Mouse (Mus musculus) MEL (cell line): Measurements from ENCODE around the gene Ubb. TPM values are rescaled to one million over a fixed set of nuclear protein-coding genes. Genes with fewer than 3 reads are reported as not detected.
A peak's percentile ranks its signal among the peaks of the same experiment; 100 is the strongest.

ENCODE experiments used
- DNase-seq: peaks from one replicate; pipeline ENCODE4 v3.0.0; 2011; ENCODE audit warnings: low read depth, low spot score
- H3K27ac ChIP-seq: 2 replicates; pipeline ENCODE4 v1.5.1; 2012; ENCODE audit warnings: low read depth, mild to moderate bottlenecking, control low read depth, low read length, moderate library complexity; ENCODE audit not compliant: control insufficient read depth
- H3K27me3 ChIP-seq, 2 experiments: fragments of 150-350 bp in 1 of 2; sonication (generic) in 1 of 2; 2 replicates each; pipeline ENCODE4 v1.6.1; 2012; ENCODE audit warnings: low read length in 2 of 2, mild to moderate bottlenecking in 2 of 2, improper control_type of control experiment in 1 of 2, moderate library complexity in 1 of 2; ENCODE audit not compliant: insufficient read depth in 2 of 2, control insufficient read depth in 1 of 2
- H3K36me3 ChIP-seq, 2 experiments: 2 replicates each; pipeline ENCODE4 v1.6.1; 2012 to 2014; ENCODE audit warnings: low read length in 2 of 2, improper control_type of control experiment in 1 of 2, inconsistent platforms in 1 of 2, mild to moderate bottlenecking in 1 of 2; ENCODE audit not compliant: insufficient read depth in 2 of 2, control insufficient read depth in 1 of 2
- H3K4me1 ChIP-seq, 2 experiments: fragments of 150-350 bp in 1 of 2; sonication (generic) in 1 of 2; 2 replicates each; pipeline ENCODE4 v1.6.1; 2012; ENCODE audit warnings: low read length in 2 of 2, improper control_type of control experiment in 1 of 2, mild to moderate bottlenecking in 1 of 2; ENCODE audit not compliant: insufficient read depth in 2 of 2, control insufficient read depth in 1 of 2
- H3K4me3 ChIP-seq, 2 experiments: fragments of 150-350 bp in 1 of 2; sonication (generic) in 1 of 2; 2 replicates each; pipeline ENCODE4 v1.5.1; 2012; ENCODE audit warnings: low read depth in 2 of 2, low read length in 2 of 2, mild to moderate bottlenecking in 2 of 2, moderate library complexity in 2 of 2, control low read depth in 1 of 2, improper control_type of control experiment in 1 of 2; ENCODE audit not compliant: control insufficient read depth in 1 of 2, insufficient read depth in 1 of 2
- H3K79me2 ChIP-seq: 2 replicates; pipeline ENCODE4 v1.6.1; 2012; ENCODE audit warnings: mild to moderate bottlenecking, low read length, moderate library complexity; ENCODE audit not compliant: control insufficient read depth, poor library complexity, insufficient read depth
- H3K9ac ChIP-seq: 2 replicates; pipeline ENCODE4 v1.6.1; 2012; ENCODE audit warnings: low read depth, mild to moderate bottlenecking, control low read depth, low read length, moderate library complexity; ENCODE audit not compliant: control insufficient read depth, poor library complexity, severe bottlenecking
- H3K9me3 ChIP-seq: fragments of 150-350 bp; sonication (generic); replicated peaks from 2 replicates; pipeline ENCODE4 v1.6.1; 2012; ENCODE audit warnings: mild to moderate bottlenecking, low read length, improper control_type of control experiment, moderate library complexity; ENCODE audit not compliant: insufficient read depth
- BHLHE40 ChIP-seq: IDR thresholded peaks from 2 replicates; pipeline ENCODE4 v1.6.1; 2012; ENCODE audit warnings: low read depth, mild to moderate bottlenecking, inconsistent platforms, low read length, improper control_type of control experiment, borderline replicate concordance
- CTCF ChIP-seq, 3 experiments: IDR thresholded peaks in 2 of 3; conservative IDR thresholded peaks in 1 of 3; 2 replicates each; pipeline ENCODE4 v1.5.1; 2011 to 2012; ENCODE audit warnings: low read length in 3 of 3, low read depth in 2 of 3, mild to moderate bottlenecking in 2 of 3, improper control_type of control experiment in 1 of 3, inconsistent platforms in 1 of 3, mixed read lengths in 1 of 3, moderate library complexity in 1 of 3; ENCODE audit not compliant: control insufficient read depth in 1 of 3, insufficient read depth in 1 of 3, poor library complexity in 1 of 3, severe bottlenecking in 1 of 3
- ELF1 ChIP-seq: IDR thresholded peaks from 2 replicates; pipeline ENCODE4 v1.6.1; 2014; ENCODE audit warnings: low read depth, mild to moderate bottlenecking, inconsistent platforms, low read length, improper control_type of control experiment, moderate library complexity
- EP300 ChIP-seq, 2 experiments: IDR thresholded peaks; 2 replicates each; pipeline ENCODE4 v1.6.1; 2011; ENCODE audit warnings: improper control_type of control experiment in 2 of 2, low read length in 2 of 2, low read depth in 1 of 2, mild to moderate bottlenecking in 1 of 2
- GABPA ChIP-seq: IDR thresholded peaks from 2 replicates; pipeline ENCODE4 v1.6.1; 2012; ENCODE audit warnings: low read depth, mild to moderate bottlenecking, inconsistent platforms, low read length, improper control_type of control experiment, moderate library complexity
- GATA1 ChIP-seq: IDR thresholded peaks from 2 replicates; pipeline ENCODE4 v1.6.1; 2011; ENCODE audit warnings: low read depth, low read length, improper control_type of control experiment
- HCFC1 ChIP-seq: IDR thresholded peaks from 2 replicates; pipeline ENCODE4 v1.6.1; 2012; ENCODE audit warnings: low read depth, mild to moderate bottlenecking, inconsistent platforms, low read length, improper control_type of control experiment, moderate library complexity
- JUND ChIP-seq: IDR thresholded peaks from 2 replicates; pipeline ENCODE4 v1.6.1; 2011; ENCODE audit warnings: low read depth, mild to moderate bottlenecking, improper control_type of control experiment, low read length
- KAT2A ChIP-seq: conservative IDR thresholded peaks from 2 replicates; pipeline ENCODE4 v1.6.1; 2012; ENCODE audit warnings: low read depth, low read length, improper control_type of control experiment, inconsistent platforms
- MAFK ChIP-seq: IDR thresholded peaks from 2 replicates; pipeline ENCODE4 v1.6.1; 2011; ENCODE audit warnings: low read depth, mild to moderate bottlenecking, low read length, improper control_type of control experiment, borderline replicate concordance
- MAX ChIP-seq: IDR thresholded peaks from 2 replicates; pipeline ENCODE4 v1.6.1; 2011; ENCODE audit warnings: low read length, improper control_type of control experiment
- MAZ ChIP-seq: IDR thresholded peaks from 2 replicates; pipeline ENCODE4 v1.6.1; 2012; ENCODE audit warnings: low read depth, mild to moderate bottlenecking, inconsistent platforms, low read length, improper control_type of control experiment
- MXI1 ChIP-seq: IDR thresholded peaks from 2 replicates; pipeline ENCODE4 v1.6.1; 2011; ENCODE audit warnings: mild to moderate bottlenecking, low read depth, low read length, improper control_type of control experiment
- MYB ChIP-seq: IDR thresholded peaks from 2 replicates; pipeline ENCODE4 v1.6.1; 2011; ENCODE audit warnings: mild to moderate bottlenecking, low read depth, low read length, improper control_type of control experiment
- MYC ChIP-seq: IDR thresholded peaks from 2 replicates; pipeline ENCODE4 v1.6.1; 2011; ENCODE audit warnings: low read depth, mild to moderate bottlenecking, low read length, improper control_type of control experiment, moderate library complexity
- RAD21 ChIP-seq: IDR thresholded peaks from 2 replicates; pipeline ENCODE4 v1.6.1; 2011; ENCODE audit warnings: mild to moderate bottlenecking, low read depth, low read length, improper control_type of control experiment
- SMC3 ChIP-seq: IDR thresholded peaks from 2 replicates; pipeline ENCODE4 v1.6.1; 2011; ENCODE audit warnings: low read depth, low read length, improper control_type of control experiment
- TAL1 ChIP-seq: IDR thresholded peaks from 2 replicates; pipeline ENCODE4 v1.6.1; 2012; ENCODE audit warnings: mild to moderate bottlenecking, inconsistent platforms, low read length, moderate library complexity, mixed read lengths
- UBTF ChIP-seq: IDR thresholded peaks from 2 replicates; pipeline ENCODE4 v1.6.1; 2012; ENCODE audit warnings: low read depth, mild to moderate bottlenecking, inconsistent platforms, low read length, improper control_type of control experiment, moderate library complexity, borderline replicate concordance; ENCODE audit not compliant: insufficient read depth
- ZC3H11A ChIP-seq: IDR thresholded peaks from 2 replicates; pipeline ENCODE4 v1.6.1; 2012; ENCODE audit warnings: low read depth, mild to moderate bottlenecking, inconsistent platforms, low read length, improper control_type of control experiment
- ZKSCAN1 ChIP-seq: IDR thresholded peaks from 2 replicates; pipeline ENCODE4 v1.6.1; 2012; ENCODE audit warnings: low read depth, mild to moderate bottlenecking, inconsistent platforms, low read length, improper control_type of control experiment, moderate library complexity
- ZMIZ1 ChIP-seq: IDR thresholded peaks from 2 replicates; pipeline ENCODE4 v1.6.1; 2012; ENCODE audit warnings: low read depth, mild to moderate bottlenecking, inconsistent platforms, low read length, improper control_type of control experiment, moderate library complexity
- polyA plus RNA-seq, 2 experiments: library from polyadenylated mRNA; stranded (reverse) in 1 of 2; unstranded in 1 of 2; fragments of >175 nt in 1 of 2; fragments of >200 nt in 1 of 2; gene quantifications; 2 replicates each; pipeline versions ENCODE4 v1.2.1 to v1.2.4; 2012; ENCODE audit warnings: low replicate concordance in 2 of 2, low read depth in 1 of 2; ENCODE audit not compliant: insufficient read length in 2 of 2, insufficient read depth in 1 of 2, missing spikeins in 1 of 2
- total RNA-seq: library from RNA; depleted of rRNA; stranded (reverse); fragments of 300-350 nt; gene quantifications from 2 replicates; pipeline ENCODE4 v1.2.3, GENCODE M21; 2012

Ubb gene
- total and polyA plus RNA-seq, 3 experiments = 1,800 to 1,877 TPM; not detected in 1

GRCm38 (mm10) chr11:62563590-62563989 is 12.6 kb downstream of the Ubb start:
- Histone ChIP-seq H3K9ac (no peak overlapping the region), H3K27me3 (no peaks in the 10 kb centered on the region), H3K4me1 (peaks cover 14 to 23% of the 10 kb centered on the region in 2 experiments), H3K27ac (no peak overlapping the region), H3K36me3 (peaks cover 0 to 18% of the 10 kb centered on the region in 2 experiments; a peak in 2 of 4 replicates), H3K79me2 (no peaks in the 10 kb centered on the region), H3K4me3 (no peak overlapping the region), H3K9me3 (no peaks in the 10 kb centered on the region)
- peak; percentile 60 for DNase-seq
- TF ChIP-seq GABPA (no peak), EP300 (IDR thresholded peaks at IDR 0.05; ENCODE audit: low read depth in 1 of 2, low read length in 2 of 2) (peak in 1 of 2 experiments; percentile 33; a peak in 1 of 4 replicates), ELF1 (no peak), ZKSCAN1 (no peak), UBTF (no peak), TAL1 (no peak), GATA1 (peak; percentile 56)

- no peak overlapping the region for H3K27ac ChIP-seq
- H3K4me3 ChIP-seq = no peak overlapping the region
- no peak for TF ChIP-seq BHLHE40
- TF ChIP-seq MAFK = no peak
- TF ChIP-seq HCFC1 = no peak
- TF ChIP-seq ZKSCAN1 = no peak
- no peak for TF ChIP-seq TAL1
- H3K4me1 ChIP-seq = peaks cover 7 to 16% of the 10 kb centered on the region in 2 experiments
- H3K9me3 ChIP-seq = no peaks in the 10 kb centered on the region
- no peak for DNase-seq
- no peak overlapping the region for H3K9ac ChIP-seq
- peaks cover 0 to 11% of the 10 kb centered on the region in 2 experiments; a peak in 2 of 4 replicates for H3K36me3 ChIP-seq
- no peaks in the 10 kb centered on the region for H3K79me2 ChIP-seq
- no peaks in the 10 kb centered on the region for H3K27me3 ChIP-seq
Observed at GRCm38 (mm10) chr11:62565747-62566146, 14.8 kb downstream of the Ubb start.

- peaks cover 0 to 11% of the 10 kb centered on the region in 2 experiments; a peak in 2 of 4 replicates for H3K36me3 ChIP-seq
- TF ChIP-seq ZKSCAN1 (no peak), JUND (no peak), CTCF (IDR thresholded peaks at IDR 0.05 in 2 of 3, conservative IDR thresholded peaks at IDR 0.05 in 1 of 3; ENCODE audit: control insufficient read depth in 1 of 3, insufficient read depth in 1 of 3, low read depth in 2 of 3, low read length in 3 of 3, poor library complexity in 1 of 3, severe bottlenecking in 1 of 3) (no peak), ZMIZ1 (no peak), MYC (no peak), MAZ (no peak), GABPA (no peak), SMC3 (no peak), MAX (no peak), KAT2A (no peak), MYB (no peak), ZC3H11A (no peak), MXI1 (no peak), RAD21 (no peak), ELF1 (no peak), TAL1 (no peak)
- H3K9me3 ChIP-seq = no peaks in the 10 kb centered on the region
- no peak overlapping the region for H3K9ac ChIP-seq
- H3K4me1 ChIP-seq = peaks cover 7 to 16% of the 10 kb centered on the region in 2 experiments
- no peaks in the 10 kb centered on the region for H3K27me3 ChIP-seq
- no peaks in the 10 kb centered on the region for H3K79me2 ChIP-seq
- H3K27ac ChIP-seq = no peak overlapping the region
- no peak overlapping the region for H3K4me3 ChIP-seq
- DNase-seq = no peak
Observed at GRCm38 (mm10) chr11:62566211-62566610, 15.2 kb downstream of the Ubb start.
